ENCODE assay signal across 8 mouse cellular contexts in genomic region chr12:98734246-98734879, GRCm38 (mm10). TPM values are rescaled to one million over a fixed set of nuclear protein-coding genes. Genes with fewer than 3 reads are reported as not detected.
DNase-seq lines count a peak whose midpoint lies in the region; ATAC-seq and TF ChIP-seq lines count a peak whose summit lies in the region.

No protein-coding gene starts in this region.

- no peaks in the 10 kb centered on the region for H3K27me3 ChIP-seq in MEL (ENCODE audit: control insufficient read depth in 1 of 2, insufficient read depth in 2 of 2, low read length in 2 of 2)
- no peaks in the 10 kb centered on the region for H3K27me3 ChIP-seq in cerebellum, adult 2 months (ENCODE audit: control insufficient read depth, insufficient read depth, low read length)
- no peaks in the 10 kb centered on the region for H3K27me3 ChIP-seq in forebrain, postnatal 0 days (ENCODE audit: insufficient read depth, low read length)
- H3K27me3 ChIP-seq in lung, embryonic 15.5 days: no peaks in the 10 kb centered on the region

- WGBS in cerebellum, adult 2 months: 1% methylated on average over 30 of the region's 30 CpGs
- 2% methylated on average over 30 of the region's 30 CpGs for WGBS in forebrain, postnatal 0 days
- WGBS in lung, embryonic 15.5 days: 1% methylated on average over 30 of the region's 30 CpGs
- under 1% methylated on average over 30 of the region's 30 CpGs for WGBS in olfactory bulb, adult 2 months

- H3K9me3 ChIP-seq in MEL (replicated peaks; ENCODE audit: insufficient read depth, low read length): no peaks in the 10 kb centered on the region
- H3K9me3 ChIP-seq in forebrain, postnatal 0 days (ENCODE audit: low read length): no peaks in the 10 kb centered on the region
- no peaks in the 10 kb centered on the region for H3K9me3 ChIP-seq in lung, embryonic 15.5 days

- H3K79me2 ChIP-seq in MEL (ENCODE audit: control insufficient read depth, insufficient read depth, low read length, poor library complexity): peaks cover 2% of the 10 kb centered on the region

- TF ChIP-seq POLR2A in MEL (IDR thresholded peaks at IDR 0.05; ENCODE audit: control insufficient read depth in 1 of 2, insufficient read depth in 1 of 2, low read depth in 1 of 2, low read length in 2 of 2, poor library complexity in 1 of 2): peak in 1 of 2 experiments; percentile 80; a peak in 2 of 4 replicates
- peak; percentile 44; the same call in 1 of the 2 replicates for TF ChIP-seq POLR2A in cerebellum, adult 2 months (IDR thresholded peaks at IDR 0.05; ENCODE audit: borderline replicate concordance, insufficient read depth, low read length)
- peak; percentile 51; the same call in 1 of the 2 replicates for TF ChIP-seq POLR2A in olfactory bulb, adult 2 months (IDR thresholded peaks at IDR 0.05; ENCODE audit: insufficient read depth, low read depth, low read length)

- peak overlapping the region; percentile 82 for H3K4me2 ChIP-seq in forebrain, postnatal 0 days (ENCODE audit: low read depth)
- peak overlapping the region; percentile 73 for H3K4me2 ChIP-seq in lung, embryonic 15.5 days

- H3K9ac ChIP-seq in MEL (ENCODE audit: control insufficient read depth, low read depth, low read length, poor library complexity, severe bottlenecking): peak overlapping the region; percentile 83
- peak overlapping the region; percentile 58 for H3K9ac ChIP-seq in forebrain, postnatal 0 days
- peak overlapping the region; percentile 72 for H3K9ac ChIP-seq in lung, embryonic 15.5 days

- no peak for TF ChIP-seq CTCF in MEL (IDR thresholded peaks at IDR 0.05 in 2 of 3, conservative IDR thresholded peaks at IDR 0.05 in 1 of 3; ENCODE audit: control insufficient read depth in 1 of 3, insufficient read depth in 1 of 3, low read depth in 2 of 3, low read length in 3 of 3, poor library complexity in 1 of 3, severe bottlenecking in 1 of 3)
- no peak for TF ChIP-seq CTCF in cerebellum, adult 2 months (IDR thresholded peaks at IDR 0.05; ENCODE audit: borderline replicate concordance, insufficient read depth, low read depth, low read length)
- no peak; the same call in 1 of the 2 replicates for TF ChIP-seq CTCF in forebrain, postnatal 0 days (IDR thresholded peaks at IDR 0.05; ENCODE audit: low read depth)
- TF ChIP-seq CTCF in olfactory bulb, adult 2 months (IDR thresholded peaks at IDR 0.05; ENCODE audit: insufficient read depth, low read depth, low read length): no peak

- peak; percentile 96 for ATAC-seq in forebrain, postnatal 0 days
- peak; percentile 85 for ATAC-seq in lung, embryonic 15.5 days (ENCODE audit: borderline replicate concordance, extremely low read depth, low FRiP score, low TSS enrichment)

- no peak for TF ChIP-seq EP300 in MEL (IDR thresholded peaks at IDR 0.05; ENCODE audit: low read depth in 1 of 2, low read length in 2 of 2)

- peak; percentile 95 for DNase-seq in MEL (ENCODE audit: low read depth, low spot score)
- peak; percentile 89 to 94 for DNase-seq in cerebellum, adult 2 months
- peak; percentile 90 for DNase-seq in forebrain, postnatal 0 days
- DNase-seq in heart, postnatal 4 days: peak; percentile 90
- peak; percentile 64 for DNase-seq in layer of hippocampus, adult 9-10 months (ENCODE audit: low spot score)
- DNase-seq in thymus, adult 18-20 months: peak; percentile 30 to 46

- peaks cover 0 to 2% of the 10 kb centered on the region in 2 experiments; a peak in 1 of 4 replicates for H3K36me3 ChIP-seq in MEL (ENCODE audit: control insufficient read depth in 1 of 2, insufficient read depth in 2 of 2, low read length in 2 of 2)
- H3K36me3 ChIP-seq in forebrain, postnatal 0 days (ENCODE audit: insufficient read depth): no peaks in the 10 kb centered on the region
- no peaks in the 10 kb centered on the region for H3K36me3 ChIP-seq in lung, embryonic 15.5 days

- H3K4me1 ChIP-seq in MEL (ENCODE audit: control insufficient read depth in 1 of 2, insufficient read depth in 2 of 2, low read length in 2 of 2): no peaks in the 10 kb centered on the region; a peak in 1 of 4 replicates
- H3K4me1 ChIP-seq in cerebellum, adult 2 months (ENCODE audit: control insufficient read depth, insufficient read depth, low read length): peaks cover 8% of the 10 kb centered on the region
- H3K4me1 ChIP-seq in forebrain, postnatal 0 days (ENCODE audit: insufficient read depth): peaks cover 14% of the 10 kb centered on the region; the same call in 1 of the 2 replicates
- peaks cover 32% of the 10 kb centered on the region for H3K4me1 ChIP-seq in lung, embryonic 15.5 days
- H3K4me1 ChIP-seq in olfactory bulb, adult 2 months (ENCODE audit: control insufficient read depth, insufficient read depth, low read length): peaks cover 16% of the 10 kb centered on the region

- TF ChIP-seq RAD21 in MEL (IDR thresholded peaks at IDR 0.05; ENCODE audit: low read depth, low read length): no peak

- H3K27ac ChIP-seq in MEL (ENCODE audit: control insufficient read depth, low read depth, low read length): peak overlapping the region; percentile 81
- H3K27ac ChIP-seq in cerebellum, adult 2 months (ENCODE audit: insufficient read depth, low read length): peak overlapping the region; percentile 82
- no peak overlapping the region; the same call in 1 of the 2 replicates for H3K27ac ChIP-seq in forebrain, postnatal 0 days (ENCODE audit: low read depth, low read length)
- peak overlapping the region; percentile 77 for H3K27ac ChIP-seq in lung, embryonic 15.5 days
- peak overlapping the region; percentile 75 for H3K27ac ChIP-seq in olfactory bulb, adult 2 months (ENCODE audit: insufficient read depth, low read depth, low read length)

- H3K4me3 ChIP-seq in MEL (ENCODE audit: control insufficient read depth in 1 of 2, insufficient read depth in 1 of 2, low read depth in 2 of 2, low read length in 2 of 2): peak overlapping the region; percentile 78 to 81
- H3K4me3 ChIP-seq in cerebellum, adult 2 months (replicated peaks; ENCODE audit: insufficient read depth, low read depth, low read length): peak overlapping the region; percentile 95
- H3K4me3 ChIP-seq in forebrain, postnatal 0 days (ENCODE audit: low read depth, low read length): peak overlapping the region; percentile 54
- H3K4me3 ChIP-seq in lung, embryonic 15.5 days: peak overlapping the region; percentile 73
- H3K4me3 ChIP-seq in olfactory bulb, adult 2 months (ENCODE audit: insufficient read depth, low read depth, low read length): peak overlapping the region; percentile 95

TF ChIP-seq in MEL, 35 proteins besides CTCF, POLR2A, EP300 and RAD21 (continues in another document):
- TF ChIP-seq TBP (IDR thresholded peaks at IDR 0.05; ENCODE audit: low read depth, low read length): peak; percentile 89
- peak; percentile 16; the same call in 1 of the 2 replicates for TF ChIP-seq KAT2A (conservative IDR thresholded peaks at IDR 0.05; ENCODE audit: low read depth, low read length)
- TF ChIP-seq ZC3H11A (IDR thresholded peaks at IDR 0.05; ENCODE audit: low read depth, low read length): no peak
- TF ChIP-seq RCOR1 (IDR thresholded peaks at IDR 0.05; ENCODE audit: low read depth, low read length): no peak
- TF ChIP-seq USF1 (IDR thresholded peaks at IDR 0.05; ENCODE audit: low read depth, low read length): peak; percentile 53; the same call in 1 of the 2 replicates
- TF ChIP-seq POLR2AphosphoS5 (IDR thresholded peaks at IDR 0.05; ENCODE audit: borderline replicate concordance, low read depth, low read length): no peak
- TF ChIP-seq USF2 (IDR thresholded peaks at IDR 0.05; ENCODE audit: borderline replicate concordance in 1 of 2, insufficient read depth in 1 of 2, low read depth in 1 of 2, low read length in 2 of 2): no peak
- no peak for TF ChIP-seq MEF2A (IDR thresholded peaks at IDR 0.05; ENCODE audit: extremely low read depth, insufficient replicate concordance, low read depth, low read length, poor library complexity, severe bottlenecking)
- TF ChIP-seq ELF1 (IDR thresholded peaks at IDR 0.05; ENCODE audit: low read depth, low read length): peak; percentile 64
- TF ChIP-seq MXI1 (IDR thresholded peaks at IDR 0.05; ENCODE audit: low read depth, low read length): peak; percentile 78
- no peak for TF ChIP-seq NRF1 (IDR thresholded peaks at IDR 0.05; ENCODE audit: insufficient read depth, low read depth, low read length, poor library complexity, severe bottlenecking)
- no peak for TF ChIP-seq JUND (IDR thresholded peaks at IDR 0.05; ENCODE audit: low read depth, low read length)
- TF ChIP-seq MAFK (IDR thresholded peaks at IDR 0.05; ENCODE audit: borderline replicate concordance, low read depth, low read length): no peak
- TF ChIP-seq BHLHE40 (IDR thresholded peaks at IDR 0.05; ENCODE audit: borderline replicate concordance, low read depth, low read length): no peak
- TF ChIP-seq ETS1 (IDR thresholded peaks at IDR 0.05; ENCODE audit: low read depth, low read length): no peak
- peak; percentile 94 for TF ChIP-seq SIN3A (IDR thresholded peaks at IDR 0.05; ENCODE audit: low read length)
- TF ChIP-seq POLR2AphosphoS2 (IDR thresholded peaks at IDR 0.05; ENCODE audit: low read length): peak; percentile 55; the same call in 1 of the 2 replicates
- no peak; the same call in 1 of the 2 replicates for TF ChIP-seq MAX (IDR thresholded peaks at IDR 0.05; ENCODE audit: low read length)

RNA-seq across cellular contexts. Expression of gene Ptpn21, which starts 2.8 kb away (rescaled TPM):
- 1.2 and 1.7 TPM in 2 replicates for total RNA-seq in MEL (2012; rRNA removed)
- 1 to 10 TPM in 1 of 2 experiments, not detected in 1; 3.8 TPM for polyA plus RNA-seq in MEL (2012; ENCODE audit: insufficient read depth in 1 of 2, insufficient read length in 2 of 2, low read depth in 1 of 2, low replicate concordance in 2 of 2, missing spikeins in 1 of 2)
- 14.0 and 15.9 TPM in 2 replicates for polyA plus RNA-seq in cerebellum, adult 2 months (2012; rRNA removed)
- 3.1 and 4.0 TPM in 2 replicates for total RNA-seq in forebrain, postnatal 0 days (2014; rRNA removed)
- 1.2 and 1.3 TPM in 2 replicates for polyA plus RNA-seq in forebrain, postnatal 0 days (2015; fragmentation: Nextera tagmentation; extraction: Ambion mirVana)
- total RNA-seq in heart, postnatal 4 days (2021): 10 to 100 TPM; 31.1 to 35.9 TPM
- 9.6 and 11.6 TPM in 2 replicates for polyA plus RNA-seq in lung, embryonic 15.5 days (2015; fragmentation: Nextera tagmentation; extraction: Ambion mirVana)
- not detected in 2 replicates for polyA plus RNA-seq in olfactory bulb, adult 2 months (2012; ENCODE audit: insufficient read depth, insufficient read length, low replicate concordance, missing spikeins)

RNA-seq across cellular contexts. Expression of gene Zc3h14, which starts 12.4 kb away (rescaled TPM):
- 74.9 and 80.1 TPM in 2 replicates for total RNA-seq in MEL (2012; rRNA removed)
- polyA plus RNA-seq in MEL (2012; ENCODE audit: insufficient read depth in 1 of 2, insufficient read length in 2 of 2, low read depth in 1 of 2, low replicate concordance in 2 of 2, missing spikeins in 1 of 2): 100 to 1,000 TPM in 1 of 2 experiments, 10 to 100 TPM in 1; 88.5 to 429 TPM
- polyA plus RNA-seq in cerebellum, adult 2 months (2012; rRNA removed): 104 and 105 TPM in 2 replicates
- 130 and 134 TPM in 2 replicates for total RNA-seq in forebrain, postnatal 0 days (2014; rRNA removed)
- 103 and 113 TPM in 2 replicates for polyA plus RNA-seq in forebrain, postnatal 0 days (2015; fragmentation: Nextera tagmentation; extraction: Ambion mirVana)
- 10 to 100 TPM; 83.9 to 87.2 TPM for total RNA-seq in heart, postnatal 4 days (2021)
- 127 and 128 TPM in 2 replicates for polyA plus RNA-seq in lung, embryonic 15.5 days (2015; fragmentation: Nextera tagmentation; extraction: Ambion mirVana)
- not detected in 2 replicates for polyA plus RNA-seq in olfactory bulb, adult 2 months (2012; ENCODE audit: insufficient read depth, insufficient read length, low replicate concordance, missing spikeins)

Comparison
In these comparisons a context has a peak if more than half of its experiments do, and no peak if none do; other contexts are left out.
1. DNase-seq: peak in every context shown above with its lines; median percentile 95 in MEL; 92 in cerebellum, adult 2 months; 90 in forebrain, postnatal 0 days; 90 in heart, postnatal 4 days; 64 in layer of hippocampus, adult 9-10 months; 38 in thymus, adult 18-20 months.